Mouse (Mus musculus) erythroid progenitor cell, adult 5-6 weeks (primary cell): ENCODE results near the gene Banf1. TPM values are rescaled to one million over a fixed set of nuclear protein-coding genes. Genes with fewer than 3 reads are reported as not detected.

Experiments used
- ATAC-seq: replicated peaks from 2 replicates; pipeline ENCODE4 v1.8.0; 2016; ENCODE audit warnings: moderate number of reproducible peaks, mild to moderate bottlenecking, moderate TSS enrichment, inconsistent platforms; ENCODE audit not compliant: poor library complexity, low FRiP score, severe bottlenecking
- total RNA-seq, 2 experiments: library from RNA; stranded (forward) in 1 of 2; stranded (reverse) in 1 of 2; fragments of 150-400 nt in 1 of 2; fragments of 186-747, 209-891 nt in 1 of 2; gene quantifications; 2 replicates each; pipeline versions ENCODE4 v1.2.3 to v1.2.4; 2015 to 2017; ENCODE audit warnings: low replicate concordance in 2 of 2

Banf1 gene
- total RNA-seq, 2 experiments from 2014 or later = 29.1 to 163 TPM

DNA sequence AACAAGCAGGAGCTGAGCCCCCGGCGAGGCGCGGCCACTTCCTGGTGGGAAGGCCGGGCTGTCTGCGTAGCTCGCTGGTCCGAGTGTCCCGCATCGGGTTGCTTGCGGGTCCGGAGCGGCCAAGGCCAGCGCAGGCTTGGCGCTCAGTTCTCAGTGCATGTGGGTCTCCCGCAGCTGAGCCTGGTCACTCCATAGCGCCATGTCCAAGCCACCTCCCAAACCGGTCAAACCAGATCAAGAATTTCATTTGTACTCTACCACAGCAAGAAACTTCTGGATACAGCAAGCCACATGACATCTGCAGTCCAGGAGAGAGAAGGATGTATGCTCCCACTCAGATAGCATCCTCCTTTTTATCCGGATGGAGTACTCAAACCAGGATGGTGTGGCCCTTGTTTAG is 39.0 kb downstream of the Banf1 start:
- ATAC-seq = no peak

DNA sequence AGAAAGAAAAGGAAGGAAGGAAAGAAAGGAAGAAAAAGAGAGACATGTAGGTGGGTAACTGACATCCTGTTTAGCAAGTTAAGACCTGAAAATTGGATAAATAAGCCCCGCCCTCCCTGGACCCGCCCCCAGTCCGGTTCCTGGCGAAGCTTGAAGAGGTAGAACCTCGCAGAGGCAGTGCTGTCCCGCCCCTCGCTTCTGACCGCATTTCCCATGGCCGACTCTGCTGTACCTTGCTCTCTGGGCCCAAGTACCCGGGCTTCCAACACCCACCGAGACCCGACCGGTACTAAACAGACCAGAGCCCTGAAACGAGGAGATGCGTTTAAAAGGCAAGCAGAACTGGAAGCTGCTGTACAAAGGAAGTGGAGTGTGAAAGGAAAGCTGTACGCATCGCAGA is 43.2 kb downstream of the Banf1 start:
- no peak for ATAC-seq

Other genes starting within 250 kb of the Banf1 start
- 10.5 TPM in 1 of 2 replicates, not detected in the other for gene Klc2, start 248.6 kb downstream of the Banf1 start, total RNA-seq (2015; ENCODE audit: low replicate concordance)
- gene Klc2, start 248.6 kb downstream of the Banf1 start, total RNA-seq (2017; ENCODE audit: low replicate concordance) = 0.90 TPM in 1 of 2 replicates, not detected in the other
- gene Pacs1, start 94.0 kb downstream of the Banf1 start, total RNA-seq (2015; ENCODE audit: low replicate concordance) = 13.4 and 29.2 TPM in 2 replicates
- 6.8 and 15.5 TPM in 2 replicates for gene Pacs1, start 94.0 kb downstream of the Banf1 start, total RNA-seq (2017; ENCODE audit: low replicate concordance)
- gene Sf3b2, start 71.7 kb downstream of the Banf1 start, total RNA-seq (2015; ENCODE audit: low replicate concordance) = 82.5 and 114 TPM in 2 replicates
- gene Sf3b2, start 71.7 kb downstream of the Banf1 start, total RNA-seq (2017; ENCODE audit: low replicate concordance) = 107 and 146 TPM in 2 replicates
- not detected in 2 replicates for gene Gal3st3, start 68.8 kb downstream of the Banf1 start, total RNA-seq (2015; ENCODE audit: low replicate concordance)
- gene Gal3st3, start 68.8 kb downstream of the Banf1 start, total RNA-seq (2017; ENCODE audit: low replicate concordance) = not detected in 2 replicates
- gene Catsper1, start 31.4 kb downstream of the Banf1 start, total RNA-seq (2015; ENCODE audit: low replicate concordance) = not detected in 2 replicates
- gene Catsper1, start 31.4 kb downstream of the Banf1 start, total RNA-seq (2017; ENCODE audit: low replicate concordance) = not detected in 2 replicates
- 0.42 TPM in 1 of 2 replicates, not detected in the other for gene Cst6, start 17.6 kb downstream of the Banf1 start, total RNA-seq (2015; ENCODE audit: low replicate concordance)
- gene Cst6, start 17.6 kb downstream of the Banf1 start, total RNA-seq (2017; ENCODE audit: low replicate concordance) = not detected in 2 replicates
- 26.0 and 27.0 TPM in 2 replicates for gene Eif1ad, start 427 bp downstream of the Banf1 start, total RNA-seq (2015; ENCODE audit: low replicate concordance)
- 33.9 and 45.0 TPM in 2 replicates for gene Eif1ad, start 427 bp downstream of the Banf1 start, total RNA-seq (2017; ENCODE audit: low replicate concordance)
- 73.4 and 90.8 TPM in 2 replicates for gene Sart1, start 21.5 kb upstream of the Banf1 start, total RNA-seq (2015; ENCODE audit: low replicate concordance)
- 62.2 and 94.3 TPM in 2 replicates for gene Sart1, start 21.5 kb upstream of the Banf1 start, total RNA-seq (2017; ENCODE audit: low replicate concordance)
- not detected in 2 replicates for gene Tsga10ip, start 35.4 kb upstream of the Banf1 start, total RNA-seq (2015; ENCODE audit: low replicate concordance)
- not detected in 2 replicates for gene Tsga10ip, start 35.4 kb upstream of the Banf1 start, total RNA-seq (2017; ENCODE audit: low replicate concordance)
- gene Drap1, start 57.8 kb upstream of the Banf1 start, total RNA-seq (2015; ENCODE audit: low replicate concordance) = 22.3 and 31.0 TPM in 2 replicates
- 8.3 and 25.4 TPM in 2 replicates for gene Drap1, start 57.8 kb upstream of the Banf1 start, total RNA-seq (2017; ENCODE audit: low replicate concordance)
- gene AI837181, start 58.0 kb upstream of the Banf1 start, total RNA-seq (2015; ENCODE audit: low replicate concordance) = 11.7 and 16.2 TPM in 2 replicates
- 1.9 and 13.7 TPM in 2 replicates for gene AI837181, start 58.0 kb upstream of the Banf1 start, total RNA-seq (2017; ENCODE audit: low replicate concordance)
- not detected in 2 replicates for gene Fosl1, start 80.4 kb upstream of the Banf1 start, total RNA-seq (2015; ENCODE audit: low replicate concordance)
- not detected in 2 replicates for gene Fosl1, start 80.4 kb upstream of the Banf1 start, total RNA-seq (2017; ENCODE audit: low replicate concordance)
- not detected in 2 replicates for gene Ccdc85b, start 90.7 kb upstream of the Banf1 start, total RNA-seq (2015; ENCODE audit: low replicate concordance)
- 1.2 TPM in 1 of 2 replicates, not detected in the other for gene Ccdc85b, start 90.7 kb upstream of the Banf1 start, total RNA-seq (2017; ENCODE audit: low replicate concordance)
- 11.5 and 21.8 TPM in 2 replicates for gene Fibp, start 93.4 kb upstream of the Banf1 start, total RNA-seq (2015; ENCODE audit: low replicate concordance)
- gene Fibp, start 93.4 kb upstream of the Banf1 start, total RNA-seq (2017; ENCODE audit: low replicate concordance) = 29.0 and 32.5 TPM in 2 replicates
- 6.3 TPM in 1 of 2 replicates, not detected in the other for gene Ctsw, start 101.3 kb upstream of the Banf1 start, total RNA-seq (2015; ENCODE audit: low replicate concordance)
- gene Ctsw, start 101.3 kb upstream of the Banf1 start, total RNA-seq (2017; ENCODE audit: low replicate concordance) = not detected in 2 replicates
- gene Efemp2, start 106.8 kb upstream of the Banf1 start, total RNA-seq (2015; ENCODE audit: low replicate concordance) = 5.0 TPM in 1 of 2 replicates, not detected in the other
- gene Efemp2, start 106.8 kb upstream of the Banf1 start, total RNA-seq (2017; ENCODE audit: low replicate concordance) = not detected in 2 replicates
- gene Mus81, start 121.2 kb upstream of the Banf1 start, total RNA-seq (2015; ENCODE audit: low replicate concordance) = 2.5 and 59.5 TPM in 2 replicates
- gene Mus81, start 121.2 kb upstream of the Banf1 start, total RNA-seq (2017; ENCODE audit: low replicate concordance) = 6.5 and 11.2 TPM in 2 replicates
- gene Cfl1, start 123.3 kb upstream of the Banf1 start, total RNA-seq (2015; ENCODE audit: low replicate concordance) = 720 and 762 TPM in 2 replicates
- 460 and 469 TPM in 2 replicates for gene Cfl1, start 123.3 kb upstream of the Banf1 start, total RNA-seq (2017; ENCODE audit: low replicate concordance)
- gene 1700020D05Rik, start 136.6 kb upstream of the Banf1 start, total RNA-seq (2015; ENCODE audit: low replicate concordance) = 21.4 and 25.6 TPM in 2 replicates
- 13.8 and 18.7 TPM in 2 replicates for gene 1700020D05Rik, start 136.6 kb upstream of the Banf1 start, total RNA-seq (2017; ENCODE audit: low replicate concordance)
- 35.3 and 43.6 TPM in 2 replicates for gene Snx32, start 143.4 kb upstream of the Banf1 start, total RNA-seq (2015; ENCODE audit: low replicate concordance)
- 42.5 and 42.7 TPM in 2 replicates for gene Snx32, start 143.4 kb upstream of the Banf1 start, total RNA-seq (2017; ENCODE audit: low replicate concordance)
- not detected in 2 replicates for gene Ovol1, start 193.5 kb upstream of the Banf1 start, total RNA-seq (2015; ENCODE audit: low replicate concordance)
- gene Ovol1, start 193.5 kb upstream of the Banf1 start, total RNA-seq (2017; ENCODE audit: low replicate concordance) = not detected in 2 replicates
- 3.8 and 8.3 TPM in 2 replicates for gene Ap5b1, start 200.9 kb upstream of the Banf1 start, total RNA-seq (2015; ENCODE audit: low replicate concordance)
- 6.4 and 11.0 TPM in 2 replicates for gene Ap5b1, start 200.9 kb upstream of the Banf1 start, total RNA-seq (2017; ENCODE audit: low replicate concordance)
- 87.2 and 123 TPM in 2 replicates for gene Rnaseh2c, start 234.7 kb upstream of the Banf1 start, total RNA-seq (2015; ENCODE audit: low replicate concordance)
- gene Rnaseh2c, start 234.7 kb upstream of the Banf1 start, total RNA-seq (2017; ENCODE audit: low replicate concordance) = 36.2 and 100.0 TPM in 2 replicates
- gene Kat5, start 243.1 kb upstream of the Banf1 start, total RNA-seq (2015; ENCODE audit: low replicate concordance) = 31.0 and 42.8 TPM in 2 replicates
- gene Kat5, start 243.1 kb upstream of the Banf1 start, total RNA-seq (2017; ENCODE audit: low replicate concordance) = 29.1 and 35.0 TPM in 2 replicates